ENCODE assay signal across 1 mouse cellular context in genomic region chr14:72807947-72808346, GRCm38 (mm10).
A peak's percentile ranks its signal among the peaks of the same experiment; 100 is the strongest.
TF ChIP-seq lines count a peak whose summit lies in the region.

No protein-coding gene starts in this region.

TF ChIP-seq in CH12.LX, 34 proteins besides CTCF, POLR2A, EP300 and RAD21 (continued from another document):
- TF ChIP-seq ZMIZ1 (IDR thresholded peaks at IDR 0.05; ENCODE audit: low read depth, low read length) = 0 out of 2 replicates have a peak, but pooled peaks have one; percentile 30
- peak; percentile 78 for TF ChIP-seq JUN (IDR thresholded peaks at IDR 0.05; ENCODE audit: insufficient read depth, low read depth, low read length)
- TF ChIP-seq MYC (IDR thresholded peaks at IDR 0.05; ENCODE audit: low read depth, low read length) = peak; percentile 61; the same call in 1 of the 2 replicates
- 0 out of 2 replicates have a peak, but pooled peaks have one; percentile 19 for TF ChIP-seq MAZ (IDR thresholded peaks at IDR 0.05; ENCODE audit: low read depth, low read length)
- peak; percentile 93 for TF ChIP-seq TCF12 (IDR thresholded peaks at IDR 0.05; ENCODE audit: low read depth, low read length)
- peak; percentile 81 for TF ChIP-seq BHLHE40 (IDR thresholded peaks at IDR 0.05; ENCODE audit: low read depth, low read length)
- no peak for TF ChIP-seq MXI1 (IDR thresholded peaks at IDR 0.05; ENCODE audit: low read depth, low read length)
- peak; percentile 28; the same call in 1 of the 2 replicates for TF ChIP-seq NELFE (IDR thresholded peaks at IDR 0.05; ENCODE audit: low read depth, low read length)
- peak; percentile 81 for TF ChIP-seq TBP (conservative IDR thresholded peaks at IDR 0.05; ENCODE audit: low read depth, low read length)
- TF ChIP-seq USF1 (IDR thresholded peaks at IDR 0.05; ENCODE audit: low read depth, low read length) = no peak
- peak; percentile 68 for TF ChIP-seq ELF1 (IDR thresholded peaks at IDR 0.05; ENCODE audit: low read depth, low read length)
- TF ChIP-seq SIN3A (IDR thresholded peaks at IDR 0.05; ENCODE audit: low read length) = peak; percentile 73; the same call in 1 of the 2 replicates
